Mouse (Mus musculus) myocyte (in vitro differentiated cells): Measurements from ENCODE around the gene Gm14137. TPM values are rescaled to one million over a fixed set of nuclear protein-coding genes. Genes with fewer than 3 reads are reported as not detected.

ENCODE experiments used
- H3K27me3 ChIP-seq: one replicate; pipeline ENCODE4 v1.6.1; 2011; ENCODE audit not compliant: control insufficient read depth, insufficient read depth, insufficient read length
- H3K36me3 ChIP-seq: one replicate; pipeline ENCODE4 v1.6.1; 2011; ENCODE audit not compliant: control insufficient read depth, insufficient read depth
- H3K4me2 ChIP-seq: one replicate; pipeline ENCODE4 v1.6.1; 2011; ENCODE audit warnings: low read depth, control low read depth
- H3K4me3 ChIP-seq: one replicate; pipeline ENCODE4 v1.5.1; 2011; ENCODE audit warnings: mild to moderate bottlenecking, control low read depth, moderate library complexity
- H3K79me2 ChIP-seq: one replicate; pipeline ENCODE4 v1.6.1; 2011; ENCODE audit not compliant: control insufficient read depth, insufficient read depth
- H3ac ChIP-seq: one replicate; pipeline ENCODE4 v1.6.1; 2011; ENCODE audit not compliant: control insufficient read depth, insufficient read length
- CEBPB ChIP-seq: IDR thresholded peaks from 2 replicates; pipeline ENCODE4 v1.6.1; 2011; ENCODE audit warnings: mild to moderate bottlenecking, moderate library complexity; ENCODE audit not compliant: poor library complexity, insufficient read depth, severe bottlenecking
- E2F4 ChIP-seq: IDR thresholded peaks from one replicate; pipeline ENCODE4 v1.6.1; 2011; ENCODE audit warnings: mild to moderate bottlenecking, control low read depth, moderate library complexity; ENCODE audit not compliant: insufficient read depth
- MAX ChIP-seq: IDR thresholded peaks from one replicate; pipeline ENCODE4 v1.6.1; 2011; ENCODE audit warnings: low read depth, mild to moderate bottlenecking, control low read depth
- MYOD1 ChIP-seq, 3 experiments: IDR thresholded peaks; one replicate each; pipeline ENCODE4 v1.6.1; 2011; ENCODE audit warnings: control low read depth in 2 of 3, low read depth in 2 of 3, mild to moderate bottlenecking in 2 of 3, moderate library complexity in 1 of 3; ENCODE audit not compliant: insufficient read length in 2 of 3, control insufficient read depth in 1 of 3
- MYOG ChIP-seq, 3 experiments: IDR thresholded peaks; one replicate each; pipeline ENCODE4 v1.6.1; 2011; ENCODE audit warnings: control low read depth in 2 of 3, low read depth in 2 of 3, mild to moderate bottlenecking in 2 of 3; ENCODE audit not compliant: insufficient read length in 2 of 3, control insufficient read depth in 1 of 3, insufficient read depth in 1 of 3
- POLR2A ChIP-seq: IDR thresholded peaks from one replicate; pipeline ENCODE4 v1.6.1; 2011; ENCODE audit warnings: low read depth, mild to moderate bottlenecking, control low read depth, moderate library complexity; ENCODE audit not compliant: insufficient read length
- POLR2AphosphoS2 ChIP-seq: IDR thresholded peaks from one replicate; pipeline ENCODE4 v1.6.1; 2011; ENCODE audit warnings: low read depth, control low read depth; ENCODE audit not compliant: insufficient read length
- REST ChIP-seq: IDR thresholded peaks from one replicate; pipeline ENCODE4 v1.6.1; 2011; ENCODE audit warnings: mild to moderate bottlenecking, control low read depth, moderate library complexity; ENCODE audit not compliant: insufficient read depth, insufficient read length
- SRF ChIP-seq: IDR thresholded peaks from one replicate; pipeline ENCODE4 v1.6.1; 2011; ENCODE audit warnings: low read depth; ENCODE audit not compliant: control insufficient read depth, insufficient read length
- TCF12 ChIP-seq: IDR thresholded peaks from one replicate; pipeline ENCODE4 v1.6.1; 2011; ENCODE audit warnings: mild to moderate bottlenecking, control low read depth; ENCODE audit not compliant: poor library complexity, insufficient read depth, severe bottlenecking
- TCF3 ChIP-seq: IDR thresholded peaks from one replicate; pipeline ENCODE4 v1.6.1; 2011; ENCODE audit warnings: low read depth, control low read depth; ENCODE audit not compliant: insufficient read length
- USF1 ChIP-seq: IDR thresholded peaks from one replicate; pipeline ENCODE4 v1.6.1; 2011; ENCODE audit warnings: low read depth, mild to moderate bottlenecking, control low read depth, moderate library complexity
- polyA plus RNA-seq: library from polyadenylated mRNA; unstranded; fragments of >200 nt; fragmentation: generic; extraction: Trizol; gene quantifications from one replicate; pipeline ENCODE4 v1.2.1, GENCODE M21; 2012; ENCODE audit warnings: missing spikeins

Gene Gm14137
- polyA plus RNA-seq, 1 experiment, result 6.3 TPM

- Histone ChIP-seq H3ac (peak within 1 kb of the TSS; percentile 47), H3K4me3 (peak within 1 kb of the TSS; percentile 93), H3K79me2 (peaks cover 20% of the 10 kb centered on the region), H3K27me3 (no peaks in the 10 kb centered on the region), H3K4me2 (peak within 1 kb of the TSS; percentile 94), H3K36me3 (peaks cover 8% of the 10 kb centered on the region)
- peak; percentile 85 for TF ChIP-seq POLR2A
- TF ChIP-seq MYOG (IDR thresholded peaks at IDR 0.05; ENCODE audit: control insufficient read depth in 1 of 3, insufficient read depth in 1 of 3, insufficient read length in 2 of 3, low read depth in 2 of 3), result no peak
- peak; percentile 90 for TF ChIP-seq POLR2AphosphoS2
- TF ChIP-seq SRF, result peak; percentile 26
- TF ChIP-seq E2F4, result no peak
Observed at GRCm38 (mm10) chr2:119208344-119209175, 34.3 kb downstream of the Gm14137 start, which contains the start of the genes Zfyve19 and Dnajc17. Gene Zfyve19, plus strand, starts transcription at chr2:119208617. Gene Dnajc17, minus strand, starts transcription at chr2:119208795.

GRCm38 (mm10) chr2:119209176-119209507 lies 34.8 kb downstream of the Gm14137 start:
- Histone ChIP-seq H3K27me3 (no peaks in the 10 kb centered on the region), H3ac (peak overlapping the region; percentile 47), H3K4me2 (peak overlapping the region; percentile 94), H3K79me2 (peaks cover 20% of the 10 kb centered on the region), H3K4me3 (peak overlapping the region; percentile 93), H3K36me3 (peaks cover 8% of the 10 kb centered on the region)
- TF ChIP-seq CEBPB (no peak), MYOG (IDR thresholded peaks at IDR 0.05; ENCODE audit: control insufficient read depth in 1 of 3, insufficient read depth in 1 of 3, insufficient read length in 2 of 3, low read depth in 2 of 3) (no peak), MAX (no peak), TCF12 (no peak), USF1 (no peak), SRF (no peak), TCF3 (no peak), POLR2AphosphoS2 (no peak), E2F4 (no peak), POLR2A (no peak), REST (no peak), MYOD1 (IDR thresholded peaks at IDR 0.05; ENCODE audit: control insufficient read depth in 1 of 3, insufficient read length in 2 of 3, low read depth in 2 of 3) (no peak)

Other genes with a start within 250 kb of the Gm14137 start
- 25.4 TPM for gene Chst14, start 248.0 kb upstream of the Gm14137 start, polyA plus RNA-seq
- gene Ccdc32, start 145.1 kb upstream of the Gm14137 start, polyA plus RNA-seq, result 10.3 TPM
- 3.8 TPM for gene Rpusd2, start 139.7 kb upstream of the Gm14137 start, polyA plus RNA-seq
- gene Knl1, start 127.4 kb upstream of the Gm14137 start, polyA plus RNA-seq, result 1.4 TPM
- 8.7 TPM for gene Rad51, start 61.7 kb upstream of the Gm14137 start, polyA plus RNA-seq
- 20.7 TPM for gene Rmdn3, start 17.5 kb upstream of the Gm14137 start, polyA plus RNA-seq
- 90.4 TPM for gene Gchfr, start 6.7 kb upstream of the Gm14137 start, polyA plus RNA-seq
- 23.2 TPM for gene Zfyve19, start 34.1 kb downstream of the Gm14137 start, polyA plus RNA-seq
- gene Dnajc17, start 34.3 kb downstream of the Gm14137 start, polyA plus RNA-seq, result 17.2 TPM
- 0.13 TPM for gene Ppp1r14d, start 55.4 kb downstream of the Gm14137 start, polyA plus RNA-seq
- 0.12 TPM for gene Spint1, start 62.9 kb downstream of the Gm14137 start, polyA plus RNA-seq
- 0.35 TPM for gene Rhov, start 96.8 kb downstream of the Gm14137 start, polyA plus RNA-seq
- gene Vps18, start 114.2 kb downstream of the Gm14137 start, polyA plus RNA-seq, result 18.2 TPM
- not detected for gene Dll4, start 151.3 kb downstream of the Gm14137 start, polyA plus RNA-seq
- gene Chac1, start 176.7 kb downstream of the Gm14137 start, polyA plus RNA-seq, result 273 TPM